Mouse (Mus musculus) adrenal gland, adult 2 months (tissue): ENCODE data around the gene Olfr430. TPM values are rescaled to one million over a fixed set of nuclear protein-coding genes. Genes with fewer than 3 reads are reported as not detected.
"Not testable (repeated sequence)": the region's sequence is repeated elsewhere in the genome, so short reads cannot be mapped to it uniquely, and the experiment has no call there.

ENCODE experiments used
- DNase-seq: peaks from one replicate; pipeline ENCODE4 v3.0.0; 2021
- long read RNA-seq: library from polyadenylated mRNA; stranded (forward); transcript quantifications from one replicate; pipeline ENCODE4 v2.0.0, GENCODE M21; 2021
- polyA plus RNA-seq: library from polyadenylated mRNA; depleted of rRNA; stranded (reverse); fragments of >200 nt; gene quantifications from 2 replicates; pipeline ENCODE4 v1.2.3, GENCODE M21; 2012; rRNA removed
- total RNA-seq, 2 experiments: library from RNA; stranded (reverse); gene quantifications; 2 replicates each; pipeline ENCODE4 v1.2.3; 2021

Gene Olfr430
- not detected for total RNA-seq
- polyA plus RNA-seq = not detected in 2 replicates
- long read RNA-seq = 0 reads

- no peak for DNase-seq
Observed at GRCm38 (mm10) chr1:174066305-174066704, at the start of gene Olfr430. Olfr430 (plus strand) TSS chr1:174066605.

DNA sequence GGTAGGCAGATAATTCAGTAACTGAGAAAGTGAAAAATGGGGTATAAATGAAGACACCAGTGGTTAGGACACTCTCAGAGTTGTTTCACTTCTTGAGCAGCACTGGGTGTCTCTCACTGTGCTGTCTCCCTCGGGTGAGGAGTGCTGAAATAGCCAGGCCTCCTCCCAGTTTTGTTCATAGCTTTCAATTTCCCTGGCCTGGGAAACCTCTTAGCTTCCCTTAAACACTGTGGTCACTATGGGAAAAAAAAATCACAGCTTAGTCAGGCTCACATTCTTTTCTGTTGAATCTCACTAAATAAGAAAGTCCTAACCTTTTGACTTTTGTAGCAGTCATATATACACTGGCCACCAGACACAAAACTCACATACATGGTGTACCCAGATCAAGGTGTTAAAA, 34.7 kb upstream of the Olfr430 start, which contains the start of gene Ifi205:
TSS of gene Ifi205 (minus strand) at position 113 of the 400 bp plus-strand sequence.
- DNase-seq = no peak

- DNase-seq = no peak
Observed at GRCm38 (mm10) chr1:174035841-174036240, 30.6 kb upstream of the Olfr430 start.

DNA sequence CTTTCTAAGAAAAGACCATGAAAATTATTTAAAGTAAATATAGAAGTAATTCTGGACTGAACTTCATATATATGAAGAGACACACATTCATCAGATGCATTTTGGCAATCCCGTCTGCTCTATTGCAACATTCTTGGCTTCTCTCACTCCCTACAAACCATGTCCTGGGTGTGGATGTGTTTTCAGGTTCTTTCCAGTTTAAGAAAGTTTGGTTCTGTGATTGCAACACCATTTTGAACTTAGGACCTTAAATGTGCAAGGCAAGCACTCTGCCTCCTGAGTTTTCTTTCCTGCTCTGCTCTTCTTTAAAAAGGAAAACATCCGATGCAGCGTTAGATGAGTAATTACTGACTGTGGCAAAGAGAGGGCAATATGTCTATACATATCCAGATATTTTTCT, 27.9 kb upstream of the Olfr430 start:
- no peak for DNase-seq

DNA sequence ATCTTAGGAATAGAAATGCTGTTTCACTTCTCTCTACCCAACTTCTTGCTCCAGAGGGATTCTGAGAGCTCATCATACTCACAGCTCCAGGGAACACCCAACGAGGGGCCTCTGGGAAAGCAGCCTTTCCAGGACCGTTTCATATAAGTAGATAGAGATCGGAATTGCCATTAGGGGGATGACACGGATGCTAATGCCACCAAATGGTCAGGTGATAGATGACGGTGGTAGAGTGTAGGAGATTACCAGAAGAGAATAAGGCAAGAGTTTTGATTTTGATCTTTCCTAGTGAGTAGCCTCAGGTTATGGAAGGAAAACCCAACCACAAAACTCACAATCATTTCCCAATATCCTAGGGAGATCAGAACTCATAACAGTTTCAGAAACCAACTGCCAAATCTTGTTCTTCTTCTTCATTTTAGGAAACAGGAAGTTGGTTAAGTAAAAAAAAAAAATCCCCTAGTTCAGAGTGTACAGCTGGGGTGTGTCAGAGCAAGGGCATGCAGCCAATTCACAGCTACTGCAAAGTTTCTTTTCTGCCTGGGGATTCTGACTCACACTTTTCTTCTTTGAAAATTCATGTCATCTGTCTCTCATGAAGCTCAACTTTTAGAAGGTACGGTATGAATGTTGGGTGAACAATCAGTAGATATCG, 25.8 kb upstream of the Olfr430 start, which contains the start of gene Olfr433:
TSS of gene Olfr433 (plus strand) at position 183 of the 655 bp plus-strand sequence.
- DNase-seq = peak; percentile 13

- not testable (repeated sequence) for DNase-seq
Observed at GRCm38 (mm10) chr1:174042091-174042884, 24.1 kb upstream of the Olfr430 start.

- DNase-seq = no peak
Observed at GRCm38 (mm10) chr1:174044431-174044830, 22.0 kb upstream of the Olfr430 start.

GRCm38 (mm10) chr1:174048227-174048626, 18.2 kb upstream of the Olfr430 start:
- DNase-seq = not testable (repeated sequence)

- DNase-seq = no peak
Observed at GRCm38 (mm10) chr1:174048893-174049292, 17.5 kb upstream of the Olfr430 start, which contains the start of gene Olfr432. Olfr432 (plus strand) TSS chr1:174049205.

DNA sequence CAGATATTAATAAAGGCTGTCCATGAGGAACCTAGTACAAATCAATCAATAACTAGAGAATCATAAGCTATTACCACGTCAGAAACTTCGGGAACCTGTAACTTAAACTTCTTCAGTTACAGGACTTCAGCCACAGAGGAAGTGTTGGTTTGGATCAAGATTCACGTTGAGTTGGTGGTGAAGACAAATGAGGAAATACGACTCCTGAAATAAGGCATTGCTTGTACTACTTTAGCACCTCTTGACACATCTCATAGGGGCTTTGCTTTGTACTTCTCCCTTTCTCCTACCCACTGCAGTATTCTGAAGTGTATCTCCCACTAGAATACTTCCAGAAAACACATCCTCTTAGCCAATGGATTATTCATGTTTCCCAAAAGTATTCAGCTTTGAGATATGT, 17.0 kb upstream of the Olfr430 start:
- not testable (repeated sequence) for DNase-seq

DNA sequence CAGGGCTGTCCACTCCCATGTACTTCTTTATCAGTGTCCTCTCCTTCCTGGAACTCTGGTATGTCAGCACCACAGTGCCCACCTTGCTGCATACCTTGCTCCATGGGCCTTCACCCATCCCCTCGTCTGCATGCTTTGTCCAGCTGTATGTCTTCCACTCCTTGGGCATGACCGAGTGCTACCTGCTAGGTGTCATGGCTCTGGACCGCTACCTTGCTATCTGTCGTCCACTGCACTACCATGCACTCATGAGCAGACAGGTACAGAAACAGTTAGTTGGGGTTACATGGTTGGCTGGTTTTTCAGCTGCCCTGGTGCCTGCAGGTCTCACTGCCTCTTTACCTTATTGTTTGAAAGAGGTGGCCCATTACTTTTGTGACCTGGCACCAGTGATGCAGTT, 15.9 kb upstream of the Olfr430 start:
- DNase-seq = no peak

GRCm38 (mm10) chr1:174051515-174051914, 14.9 kb upstream of the Olfr430 start:
- no peak for DNase-seq

GRCm38 (mm10) chr1:174051931-174052536, 14.4 kb upstream of the Olfr430 start:
- no peak for DNase-seq

- no peak for DNase-seq
Observed at GRCm38 (mm10) chr1:174052981-174053380, 13.4 kb upstream of the Olfr430 start.

DNA sequence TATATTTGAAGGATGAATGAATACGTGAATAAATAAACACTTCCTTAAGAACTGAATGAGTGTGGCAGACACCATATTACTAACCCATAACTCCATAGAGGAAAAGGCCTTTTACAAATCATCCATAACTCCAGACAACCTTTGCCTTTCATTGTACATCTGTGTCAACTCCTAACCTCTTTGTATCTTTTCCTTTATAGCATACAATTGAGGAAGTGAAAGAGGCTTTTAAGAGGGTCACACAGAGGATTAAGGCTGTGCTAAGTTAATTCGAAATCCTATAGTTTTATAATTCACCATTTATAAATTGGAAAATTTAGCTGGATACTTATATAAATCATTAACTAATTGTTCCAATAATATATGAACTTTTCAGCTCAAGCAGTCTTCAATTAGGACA, 11.2 kb upstream of the Olfr430 start:
- DNase-seq = no peak

DNA sequence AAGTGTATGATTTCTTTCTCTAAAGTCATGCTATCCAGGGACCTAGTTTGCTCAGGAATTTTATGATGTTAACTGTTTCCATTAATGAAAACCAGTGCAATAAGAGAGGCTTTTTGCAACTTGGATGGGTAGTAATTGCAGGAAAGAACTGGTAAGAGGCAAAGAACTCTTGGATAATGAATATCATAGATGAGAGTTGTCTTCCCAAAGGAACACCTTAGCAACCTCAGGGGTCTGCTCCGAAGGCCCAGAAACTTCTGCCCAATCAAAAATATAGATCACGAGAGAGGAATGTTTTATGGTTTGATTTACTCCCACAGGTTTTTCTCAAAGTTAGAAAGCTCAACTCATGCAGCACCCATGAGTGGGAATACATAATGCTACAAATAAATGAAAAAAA, 17.6 kb downstream of the Olfr430 start, which contains the start of gene Olfr429:
TSS of gene Olfr429 (plus strand) at position 301 of the 400 bp plus-strand sequence.
- DNase-seq = no peak

- DNase-seq = no peak
Observed at GRCm38 (mm10) chr1:174096591-174096990, 30.2 kb downstream of the Olfr430 start, which contains the start of gene Olfr427. Olfr427 (plus strand) TSS chr1:174096891.

DNA sequence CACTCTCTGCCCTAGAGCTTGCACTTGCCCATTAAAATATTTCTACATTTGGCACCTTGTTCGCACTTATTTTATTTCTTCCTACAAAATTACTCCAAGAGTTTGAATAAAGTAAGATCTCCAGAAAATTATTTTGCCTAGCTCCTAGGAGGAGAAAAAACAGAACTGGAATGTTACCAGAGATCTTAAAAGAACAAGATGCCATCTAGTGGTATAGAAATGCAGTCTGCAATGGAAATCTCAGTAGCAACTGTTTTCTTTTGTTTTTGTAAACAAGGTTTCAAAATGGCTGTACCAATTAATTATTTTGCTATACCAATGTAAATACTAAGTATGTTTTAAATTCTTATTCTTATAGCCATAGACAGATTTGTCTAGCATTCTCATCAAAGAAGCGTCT, 37.3 kb downstream of the Olfr430 start:
- DNase-seq = no peak

DNA sequence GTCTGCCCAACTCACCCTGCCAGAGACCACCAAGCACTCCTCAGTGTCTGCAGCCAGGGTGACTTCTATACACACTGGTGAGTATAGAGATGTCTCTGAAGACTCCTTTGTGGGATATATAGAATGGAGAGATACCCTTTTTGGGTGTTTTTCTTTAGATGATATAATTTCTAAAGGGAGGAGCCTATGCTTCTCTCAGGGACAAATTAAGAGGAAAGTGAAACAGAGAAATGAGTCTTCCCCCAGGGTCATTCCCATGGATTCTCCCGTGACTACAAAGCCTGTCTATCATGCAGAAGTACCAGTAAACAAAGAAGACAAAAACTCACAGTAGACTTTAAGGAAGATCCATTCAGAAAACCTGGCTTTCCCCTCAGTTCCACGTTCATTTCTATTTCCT, 54.7 kb downstream of the Olfr430 start, which contains the start of gene Olfr231:
TSS of gene Olfr231 (minus strand) at position 101 of the 400 bp plus-strand sequence.
- no peak for DNase-seq
